Mouse (Mus musculus) adrenal gland, adult 2 months (tissue): Measurements from ENCODE around the gene Usp54. TPM values are rescaled to one million over a fixed set of nuclear protein-coding genes. Genes with fewer than 3 reads are reported as not detected.

Experiments
- DNase-seq: peaks from one replicate; pipeline ENCODE4 v3.0.0; 2021
- long read RNA-seq: library from polyadenylated mRNA; stranded (forward); transcript quantifications from one replicate; pipeline ENCODE4 v2.0.0, GENCODE M21; 2021
- polyA plus RNA-seq: library from polyadenylated mRNA; depleted of rRNA; stranded (reverse); fragments of >200 nt; gene quantifications from 2 replicates; pipeline ENCODE4 v1.2.3, GENCODE M21; 2012; rRNA removed
- total RNA-seq, 2 experiments: library from RNA; stranded (reverse); gene quantifications; 2 replicates each; pipeline ENCODE4 v1.2.3; 2021

Gene Usp54
- 10 to 100 TPM; 11.3 to 12.1 TPM for total RNA-seq
- polyA plus RNA-seq = 4.7 and 5.6 TPM in 2 replicates
- long read RNA-seq, partial matches to known transcripts = 2 of 3 reads
- long read RNA-seq, other reads (novel, unspliced or antisense) = 1 of 3 reads

DNA sequence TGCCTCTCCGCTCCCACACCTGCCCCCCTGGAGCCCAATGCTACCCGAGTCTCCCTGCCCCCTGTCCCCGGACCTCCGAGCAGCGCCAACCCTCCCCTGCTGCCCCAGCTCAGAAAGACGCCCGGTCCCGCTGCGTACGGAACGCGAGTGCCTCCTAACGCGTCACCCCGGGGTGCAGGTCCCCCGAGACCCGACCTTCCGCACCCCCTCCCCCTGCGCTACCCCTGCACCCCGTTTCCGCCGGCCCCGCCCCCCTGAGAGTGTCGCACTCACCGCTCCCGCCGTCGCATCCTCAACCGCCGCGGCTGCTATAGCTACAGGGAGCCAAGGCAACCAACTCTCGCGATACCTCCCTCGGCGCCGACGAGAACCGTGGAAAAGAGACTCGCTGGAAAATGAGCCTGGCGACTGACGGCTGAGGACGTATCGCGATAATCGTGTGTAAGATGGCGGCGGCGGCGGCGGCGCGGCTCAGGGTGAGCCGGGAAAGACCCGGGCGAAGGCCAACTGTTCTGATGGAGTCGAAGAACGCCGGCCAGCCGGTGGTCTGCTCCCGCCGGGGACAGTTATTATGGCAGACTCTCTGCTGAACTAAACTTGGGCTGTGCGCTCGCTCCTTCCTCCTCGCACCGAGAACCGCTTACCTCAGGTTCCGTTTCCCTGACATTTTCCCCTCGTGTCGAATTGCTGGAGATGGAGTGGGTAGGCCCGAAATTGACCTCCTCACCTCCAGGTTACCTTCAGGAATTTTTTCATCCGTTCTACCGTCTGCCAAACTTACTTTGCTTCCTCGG, at the start of gene Usp54:
Usp54 (minus strand) TSS at position 420 of the 794 bp plus-strand sequence.
- DNase-seq = peak; percentile 98

GRCm38 (mm10) chr14:20689009-20689408, 48.1 kb upstream of the Usp54 start:
- no peak for DNase-seq

DNA sequence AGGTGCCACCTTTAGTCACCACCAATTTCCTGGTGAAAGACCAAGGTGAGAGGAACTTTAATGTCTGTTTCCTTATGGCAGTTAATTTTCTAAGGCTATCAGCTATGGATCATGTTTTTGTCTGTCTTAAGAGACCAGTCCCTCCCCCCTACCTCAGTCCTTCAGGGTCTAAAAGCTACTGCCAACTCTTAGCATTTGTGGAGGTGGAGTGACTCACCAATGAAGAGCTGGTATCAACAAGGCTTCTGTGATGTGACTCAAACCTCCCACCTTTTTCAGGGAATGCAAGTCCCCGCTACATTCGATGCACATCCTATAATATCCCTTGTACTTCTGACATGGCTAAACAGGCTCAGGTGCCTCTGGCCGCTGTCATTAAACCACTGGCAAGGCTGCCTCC, 45.7 kb upstream of the Usp54 start:
- DNase-seq = no peak

DNA sequence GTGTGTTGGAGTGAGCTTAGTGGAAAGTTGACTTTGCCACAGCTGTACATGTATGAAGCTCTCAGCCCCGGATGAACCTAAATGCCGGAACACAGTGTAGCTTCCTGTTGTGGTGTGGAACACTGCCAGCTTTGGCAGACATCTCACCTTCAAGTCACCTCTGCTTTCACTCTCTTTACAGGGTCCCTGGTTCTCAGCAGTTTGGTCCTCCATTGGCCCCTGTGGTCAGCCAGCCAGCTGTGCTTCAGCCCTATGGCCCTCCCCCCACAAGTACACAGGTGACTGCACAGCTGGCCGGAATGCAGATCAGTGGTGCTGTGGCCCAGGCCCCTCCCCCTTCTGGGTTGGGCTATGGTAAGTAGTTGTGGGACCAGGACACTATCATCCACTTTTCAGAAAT, 41.6 kb upstream of the Usp54 start:
- no peak for DNase-seq

- no peak for DNase-seq
Observed at GRCm38 (mm10) chr14:20681742-20682141, 40.9 kb upstream of the Usp54 start.

DNA sequence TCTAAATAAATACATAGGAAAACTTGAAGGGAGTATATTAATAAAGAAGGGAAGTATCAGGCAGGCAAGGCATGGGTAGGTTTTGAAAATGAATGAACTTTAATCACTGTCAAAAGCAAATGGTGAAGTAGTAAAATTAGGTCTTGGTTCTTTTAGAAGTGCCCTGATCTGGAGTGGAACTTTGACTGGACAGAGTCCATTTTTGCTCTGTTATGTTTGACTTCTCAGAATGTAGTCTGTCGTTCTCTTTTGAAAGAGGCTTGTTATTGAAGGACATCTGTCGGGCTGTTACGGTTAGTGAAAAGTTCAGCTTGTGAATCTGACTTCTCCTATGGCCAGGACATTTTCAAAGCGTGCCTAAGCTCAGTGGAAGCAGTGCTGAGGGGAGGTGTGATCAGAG, 37.0 kb upstream of the Usp54 start:
- no peak for DNase-seq

DNA sequence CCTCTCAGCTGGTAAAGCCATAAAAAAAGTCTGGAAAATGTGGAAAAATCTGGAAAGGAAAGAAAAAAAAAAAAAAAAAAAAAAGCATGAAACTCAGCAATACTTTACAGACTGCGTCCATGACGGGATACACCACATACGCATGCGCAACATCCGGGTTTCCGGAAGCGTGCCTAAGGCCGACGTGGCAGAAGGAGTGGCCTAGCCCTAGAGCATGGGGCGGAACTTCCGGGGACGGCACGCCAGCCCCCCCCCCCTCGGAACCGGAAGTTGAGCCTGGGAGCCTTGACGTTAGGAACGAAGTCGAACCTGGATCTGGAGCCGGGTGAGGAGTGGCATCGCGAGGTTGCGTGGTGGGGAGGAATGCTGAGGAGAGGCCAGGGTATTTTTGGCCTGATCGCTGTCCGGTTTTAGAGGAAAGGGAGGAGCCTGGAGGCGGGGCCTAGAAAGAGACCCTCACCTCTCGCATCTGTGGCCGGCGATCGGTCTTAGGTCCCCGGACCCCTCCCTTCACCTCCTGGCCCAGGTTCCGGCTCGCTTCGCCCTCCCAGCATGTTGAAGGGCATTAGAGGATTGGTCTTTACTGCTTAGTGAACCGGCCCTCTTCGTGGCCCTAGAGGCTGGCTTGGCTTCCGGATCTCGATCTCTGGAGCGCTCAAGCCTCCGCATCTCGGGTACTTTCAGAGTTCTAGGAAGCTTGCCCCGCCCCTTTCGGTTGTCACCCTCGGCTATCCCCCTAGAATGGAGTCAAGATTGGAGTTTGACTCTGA, 33.4 kb upstream of the Usp54 start, which contains the start of gene Sec24c:
Sec24c (plus strand) TSS at position 245 of the 770 bp plus-strand sequence.
- peak; percentile 97 for DNase-seq

DNA sequence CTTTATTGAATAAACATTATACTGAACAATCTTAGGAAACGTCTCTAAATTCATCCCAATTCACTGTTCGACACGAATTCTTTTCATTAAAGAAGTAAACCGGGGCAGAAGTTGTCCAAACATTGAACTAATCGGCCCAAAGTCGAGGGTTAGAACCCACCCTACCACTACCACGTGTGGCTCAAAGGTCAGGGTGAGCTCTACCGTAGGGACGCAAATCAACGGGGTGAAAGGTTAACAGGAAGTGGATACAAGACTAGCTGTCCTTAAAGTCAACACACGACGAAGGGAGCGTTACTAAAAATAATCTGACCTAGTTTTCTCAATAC, 32.8 kb upstream of the Usp54 start:
- no peak for DNase-seq

DNA sequence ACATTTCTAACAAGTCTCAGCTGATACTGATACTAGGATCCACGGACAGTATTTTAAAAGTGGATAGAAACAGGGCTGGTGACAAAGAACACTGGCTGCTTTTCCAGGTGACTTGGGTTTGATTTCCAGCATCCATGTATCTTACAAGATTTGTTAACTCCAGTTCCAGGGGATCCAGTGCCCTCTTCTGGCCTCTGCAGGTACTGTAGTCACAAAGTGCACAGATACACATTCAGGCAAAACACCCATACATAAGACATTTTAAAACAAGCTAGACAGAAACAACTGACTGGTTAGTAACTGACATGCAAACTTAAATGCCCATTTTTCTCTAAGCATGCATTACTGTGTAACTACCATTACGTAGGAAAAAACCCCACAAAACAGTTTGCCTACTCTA, 32.1 kb upstream of the Usp54 start:
- no peak for DNase-seq

DNA sequence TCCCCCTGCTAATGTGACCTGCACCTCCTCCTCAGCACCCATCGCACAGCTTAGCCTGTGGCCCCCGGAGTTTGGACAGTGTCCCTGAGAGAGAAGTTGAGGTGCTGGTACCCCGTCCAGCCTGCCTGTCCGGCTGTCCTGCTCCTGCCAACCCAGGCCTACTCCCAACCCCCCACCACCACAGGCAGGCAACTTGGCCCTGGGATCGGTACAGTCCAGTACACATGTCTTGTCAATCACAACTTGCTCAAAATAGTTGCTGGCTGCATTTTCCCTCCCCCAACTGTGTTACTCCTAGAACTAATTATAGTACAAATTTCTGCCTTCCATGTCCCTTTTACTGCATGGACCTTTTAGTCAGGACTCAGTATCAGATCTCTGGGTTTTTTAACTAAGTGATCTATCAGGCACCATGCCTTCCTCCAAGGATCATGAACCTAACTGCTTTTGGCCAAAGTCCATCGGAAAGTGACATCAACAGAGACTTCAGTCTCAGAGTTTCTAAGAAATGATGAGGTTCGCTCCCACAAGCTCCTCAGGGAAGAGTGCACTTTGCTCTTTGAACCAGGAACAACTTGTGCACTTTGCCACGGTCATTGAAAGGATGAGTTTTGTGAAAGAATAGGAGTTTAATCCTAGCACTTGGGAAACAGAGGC, 27.4 kb upstream of the Usp54 start, which contains the start of gene Synpo2l:
Synpo2l (minus strand) TSS at position 201 of the 657 bp plus-strand sequence.
- no peak for DNase-seq

DNA sequence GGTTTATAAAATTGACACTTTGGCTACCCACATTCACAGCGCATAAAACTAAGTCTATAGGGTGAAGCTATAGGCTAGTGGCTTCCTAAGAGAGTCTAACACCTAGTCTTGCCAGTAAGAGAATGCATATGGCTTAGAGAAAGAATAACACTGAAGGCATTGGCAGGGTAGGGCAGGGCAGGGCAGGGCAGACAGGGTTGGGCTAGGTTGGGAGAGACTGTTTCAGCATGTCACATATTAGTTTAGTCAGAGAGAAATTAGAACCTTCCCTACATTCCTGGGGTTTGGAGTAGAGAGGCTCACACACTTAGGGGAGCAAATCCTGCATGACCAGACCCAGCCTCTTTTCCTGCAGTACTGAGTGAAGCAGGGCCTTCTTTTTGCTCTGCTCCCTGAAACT, 26.6 kb upstream of the Usp54 start:
- DNase-seq = no peak

- DNase-seq = no peak
Observed at GRCm38 (mm10) chr14:20664436-20664835, 23.6 kb upstream of the Usp54 start.

- no peak for DNase-seq
Observed at GRCm38 (mm10) chr14:20663601-20664000, 22.7 kb upstream of the Usp54 start.

- no peak for DNase-seq
Observed at GRCm38 (mm10) chr14:20662740-20663139, 21.9 kb upstream of the Usp54 start.

DNA sequence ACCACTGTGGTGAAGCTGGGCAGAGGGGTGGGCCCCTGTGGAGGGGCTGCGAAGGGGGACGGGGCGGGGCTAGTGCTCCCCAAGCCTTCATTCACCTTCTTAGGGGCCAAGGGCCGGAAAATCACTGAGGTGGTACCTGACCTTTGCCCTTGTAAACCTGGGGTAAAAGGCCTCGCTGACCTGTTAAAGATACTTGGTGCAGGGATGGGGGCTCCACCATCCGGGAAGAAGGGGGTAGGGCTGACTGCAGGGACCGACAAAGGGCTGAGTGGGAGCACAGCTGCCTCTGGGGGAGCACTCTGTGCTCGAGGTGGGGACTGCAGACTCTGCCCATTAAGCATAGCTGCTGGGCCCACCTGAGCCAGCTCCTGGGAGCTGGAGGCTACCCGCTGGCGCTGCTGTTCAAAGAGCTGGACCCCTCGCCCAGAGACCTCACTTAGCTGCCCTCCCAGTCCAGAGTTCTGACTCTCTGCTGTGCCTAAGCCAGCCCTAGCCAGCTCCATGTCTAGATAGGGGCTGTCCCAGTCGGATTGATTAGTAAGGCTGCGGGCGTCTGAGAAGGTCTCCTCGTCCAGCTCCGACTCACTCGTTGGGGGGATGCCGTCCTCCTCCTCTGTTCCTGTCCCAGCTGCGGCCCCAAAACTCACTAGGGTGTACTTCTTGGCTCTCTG, 20.9 kb upstream of the Usp54 start:
- no peak for DNase-seq

GRCm38 (mm10) chr14:20660827-20661660, 20.2 kb upstream of the Usp54 start:
- peak; percentile 95 for DNase-seq

DNA sequence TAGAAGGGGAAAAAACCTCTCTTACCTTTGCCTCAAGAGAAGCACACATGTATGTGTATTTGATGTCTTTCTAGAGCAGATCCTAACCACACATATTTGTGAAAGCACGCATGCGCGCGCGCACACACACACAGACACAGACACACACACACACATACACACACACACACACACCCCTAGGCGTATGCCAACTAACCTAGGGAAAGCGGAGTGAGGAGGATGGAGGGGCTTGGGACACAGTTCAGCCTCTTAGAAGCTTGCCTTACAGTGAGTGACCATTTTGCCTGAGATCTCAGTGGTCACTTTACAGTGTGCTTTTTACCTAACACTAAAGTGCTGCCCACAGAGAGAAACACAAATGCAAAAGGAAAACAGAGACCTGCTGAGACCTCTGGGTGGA, 18.8 kb upstream of the Usp54 start:
- no peak for DNase-seq

DNA sequence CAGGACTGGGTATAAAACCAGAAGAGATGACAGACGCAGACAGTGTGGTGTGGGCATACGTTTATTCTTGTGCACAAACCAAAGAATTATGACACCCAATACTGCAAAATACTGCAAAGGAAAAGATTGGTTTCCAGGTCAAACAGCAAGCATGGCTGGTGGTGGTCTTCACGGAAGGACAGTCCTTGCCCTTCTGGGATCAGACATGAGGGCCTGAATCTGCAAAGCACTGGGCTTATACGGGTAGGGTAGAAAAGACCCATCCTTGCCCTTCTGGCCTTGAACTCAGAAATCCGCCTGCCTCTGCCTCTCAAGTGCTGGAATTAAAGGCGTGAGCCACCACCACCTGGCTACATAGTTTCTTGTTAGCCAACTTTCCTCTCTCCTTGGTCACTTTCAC, 18.0 kb upstream of the Usp54 start:
- DNase-seq = no peak

- peak; percentile 28 for DNase-seq
Observed at GRCm38 (mm10) chr14:20658326-20658725, 17.5 kb upstream of the Usp54 start.

GRCm38 (mm10) chr14:20656361-20656760, 15.5 kb upstream of the Usp54 start, which contains the start of gene Myoz1:
TSS of gene Myoz1 (minus strand) at chr14:20656540.
- DNase-seq = no peak

GRCm38 (mm10) chr14:20655731-20656130, 14.9 kb upstream of the Usp54 start:
- DNase-seq = no peak
